Mouse (Mus musculus) spleen, postnatal 14 days (tissue): ENCODE measurements around the gene Dna2.

Source experiments
- DNase-seq, 2 experiments: peaks; one replicate each; pipeline ENCODE4 v3.0.0; 2021 to 2022; ENCODE audit warnings: low spot score in 2 of 2

Gene Dna2

GRCm38 (mm10) chr10:62980039-62980954 lies 33.5 kb downstream of the Dna2 start, which contains the start of gene Rufy2:
Gene Rufy2, plus strand, starts transcription at chr10:62980223.
- DNase-seq: peak; percentile 51 to 82

GRCm38 (mm10) chr10:62984072-62984471 lies 37.2 kb downstream of the Dna2 start:
- peak in 1 of 2 experiments; percentile 9 for DNase-seq

GRCm38 (mm10) chr10:62984495-62984894 lies 37.7 kb downstream of the Dna2 start:
- no peak for DNase-seq

GRCm38 (mm10) chr10:62987341-62987740 lies 40.5 kb downstream of the Dna2 start:
- DNase-seq: peak in 1 of 2 experiments; percentile 53

- DNase-seq: no peak
Measured at GRCm38 (mm10) chr10:62990636-62991035, 43.8 kb downstream of the Dna2 start.

GRCm38 (mm10) chr10:62993991-62994390 lies 47.2 kb downstream of the Dna2 start:
- DNase-seq: no peak

GRCm38 (mm10) chr10:63000584-63000983 lies 53.8 kb downstream of the Dna2 start:
- DNase-seq: peak; percentile 15 to 26

GRCm38 (mm10) chr10:63003252-63003651 lies 56.4 kb downstream of the Dna2 start:
- no peak for DNase-seq

- DNase-seq: no peak
Measured at GRCm38 (mm10) chr10:63004556-63004955, 57.7 kb downstream of the Dna2 start.

- no peak for DNase-seq
Measured at GRCm38 (mm10) chr10:63008193-63008592, 61.4 kb downstream of the Dna2 start.

GRCm38 (mm10) chr10:63010268-63010667 lies 63.4 kb downstream of the Dna2 start:
- no peak for DNase-seq

GRCm38 (mm10) chr10:63011556-63011955 lies 64.7 kb downstream of the Dna2 start:
- DNase-seq: no peak

GRCm38 (mm10) chr10:63013476-63013875 lies 66.7 kb downstream of the Dna2 start:
- DNase-seq: no peak

- no peak for DNase-seq
Measured at GRCm38 (mm10) chr10:63014168-63014567, 67.3 kb downstream of the Dna2 start.

GRCm38 (mm10) chr10:63019304-63019703 lies 72.5 kb downstream of the Dna2 start:
- DNase-seq: no peak

GRCm38 (mm10) chr10:63021702-63022101 lies 74.9 kb downstream of the Dna2 start:
- DNase-seq: no peak

GRCm38 (mm10) chr10:63022541-63023120 lies 75.8 kb downstream of the Dna2 start:
- DNase-seq: no peak

- DNase-seq: peak; percentile 24 to 54
Measured at GRCm38 (mm10) chr10:63023121-63023748, 76.4 kb downstream of the Dna2 start.
